Mouse (Mus musculus): ENCODE results near the gene Bicra.

GRCm38 (mm10) chr7:16004177-16004856 lies 43.4 kb downstream of the Bicra start:
- TF ChIP-seq CTCF (IDR thresholded peaks at IDR 0.05; ENCODE audit: control insufficient read depth, insufficient read depth, insufficient replicate concordance, low read depth, low read length) = no peak
- TF ChIP-seq POLR2A (IDR thresholded peaks at IDR 0.05; ENCODE audit: control insufficient read depth, low read depth, low read length) = no peak
